Comparison of ENCODE assay signal across 12 mouse cellular contexts in genomic region chr3:30192294-30193007, GRCm38 (mm10).
DNase-seq lines count a peak whose midpoint lies in the region; ATAC-seq lines count a peak whose summit lies in the region.
"Had no signal": no experiment of that assay in that cellular context is flagged by ENCODE, and none has a peak within 500 bp of the region (broad histone marks: within the 10 kb centered on the region; RNA-seq: fewer than 3 reads in every experiment).

No protein-coding gene starts in this region.

- H3K27me3 ChIP-seq in kidney, embryonic 15.5 days: no peaks in the 10 kb centered on the region
- H3K27me3 ChIP-seq in intestine, embryonic 16.5 days (replicated peaks; ENCODE audit: control insufficient read depth, insufficient read depth, low read length): no peaks in the 10 kb centered on the region
- no peaks in the 10 kb centered on the region for H3K27me3 ChIP-seq in hindbrain, embryonic 13.5 days
- H3K27me3 ChIP-seq: hindbrain, embryonic 12.5 days; limb, embryonic 12.5 days had no signal

- H3K27ac ChIP-seq in kidney, embryonic 15.5 days: no peak overlapping the region
- H3K27ac ChIP-seq in intestine, embryonic 16.5 days (ENCODE audit: low read length): peak overlapping the region; percentile 21; the same call in 1 of the 2 replicates
- H3K27ac ChIP-seq in hindbrain, embryonic 13.5 days: no peak overlapping the region
- H3K27ac ChIP-seq: gastrocnemius, adult 2 months; hindbrain, embryonic 12.5 days; limb, embryonic 12.5 days had no signal

- 32% methylated on average over 12 of the region's 12 CpGs for WGBS in kidney, embryonic 15.5 days
- 32% methylated on average over 12 of the region's 12 CpGs for WGBS in intestine, embryonic 16.5 days
- 56% methylated on average over 12 of the region's 12 CpGs for WGBS in hindbrain, embryonic 13.5 days

- H3K4me1 ChIP-seq in kidney, embryonic 15.5 days: peaks cover 12% of the 10 kb centered on the region
- H3K4me1 ChIP-seq in intestine, embryonic 16.5 days (ENCODE audit: control insufficient read depth, insufficient read depth, low read length): no peaks in the 10 kb centered on the region
- H3K4me1 ChIP-seq in hindbrain, embryonic 13.5 days (replicated peaks): peaks cover 4% of the 10 kb centered on the region; the same call in 1 of the 2 replicates

- no peaks in the 10 kb centered on the region for H3K9me3 ChIP-seq in kidney, embryonic 15.5 days (replicated peaks)
- no peaks in the 10 kb centered on the region for H3K9me3 ChIP-seq in intestine, embryonic 16.5 days (ENCODE audit: control insufficient read depth, low read length)
- H3K9me3 ChIP-seq in hindbrain, embryonic 13.5 days: no peaks in the 10 kb centered on the region
- H3K9me3 ChIP-seq: hindbrain, embryonic 12.5 days; limb, embryonic 12.5 days had no signal

- ATAC-seq in kidney, embryonic 15.5 days (replicated peaks; ENCODE audit: low FRiP score): peak; percentile 43; the same call in 1 of the 2 replicates
- ATAC-seq in intestine, embryonic 16.5 days: peak; percentile 78
- ATAC-seq in hindbrain, embryonic 13.5 days (ENCODE audit: low FRiP score): no peak

- no peaks in the 10 kb centered on the region for H3K36me3 ChIP-seq in kidney, embryonic 15.5 days
- no peaks in the 10 kb centered on the region for H3K36me3 ChIP-seq in intestine, embryonic 16.5 days (ENCODE audit: control insufficient read depth, insufficient read depth, low read length)
- no peaks in the 10 kb centered on the region for H3K36me3 ChIP-seq in hindbrain, embryonic 13.5 days
- H3K36me3 ChIP-seq: hindbrain, embryonic 12.5 days; limb, embryonic 12.5 days had no signal

- intact Hi-C loops in left cerebral cortex, postnatal 25 days (cut with DNase I): no loop called here

- no peak for DNase-seq in kidney, postnatal 36 days
- peak; percentile 56 for DNase-seq in urinary bladder, postnatal 14 days (ENCODE audit: low spot score)
- no peak for DNase-seq in urinary bladder, adult 2 months (ENCODE audit: low spot score)
- DNase-seq in left cerebral cortex, postnatal 25 days (ENCODE audit: low spot score in 2 of 2): no peak
- DNase-seq: cerebellum, adult 18-20 months; gastrocnemius, adult 2 months; thymus, adult 2 months had no signal

- no peak overlapping the region for H3K4me2 ChIP-seq in kidney, embryonic 15.5 days
- no peak overlapping the region for H3K4me2 ChIP-seq in intestine, embryonic 16.5 days (ENCODE audit: low read depth, low read length)
- H3K4me2 ChIP-seq in hindbrain, embryonic 13.5 days: no peak overlapping the region
- H3K4me2 ChIP-seq: hindbrain, embryonic 12.5 days; limb, embryonic 12.5 days had no signal

- no peak overlapping the region for H3K9ac ChIP-seq in kidney, embryonic 15.5 days
- H3K9ac ChIP-seq in intestine, embryonic 16.5 days (ENCODE audit: low read depth, low read length): no peak overlapping the region
- H3K9ac ChIP-seq in hindbrain, embryonic 13.5 days: no peak overlapping the region
- H3K9ac ChIP-seq: hindbrain, embryonic 12.5 days; limb, embryonic 12.5 days had no signal

- no peak overlapping the region for H3K4me3 ChIP-seq in kidney, embryonic 15.5 days (replicated peaks)
- H3K4me3 ChIP-seq in intestine, embryonic 16.5 days (ENCODE audit: low read length): no peak overlapping the region
- H3K4me3 ChIP-seq in hindbrain, embryonic 13.5 days: no peak overlapping the region
- H3K4me3 ChIP-seq: gastrocnemius, adult 2 months; hindbrain, embryonic 12.5 days; limb, embryonic 12.5 days had no signal
